Mouse (Mus musculus): ENCODE results near the gene Tex264. TPM values are rescaled to one million over a fixed set of nuclear protein-coding genes. Genes with fewer than 3 reads are reported as not detected.
"Not testable (repeated sequence)": the region's sequence is repeated elsewhere in the genome, so short reads cannot be mapped to it uniquely, and the experiment has no call there.

Gene Tex264
- polyA plus RNA-seq, 1 experiment: 46.5 TPM

DNA sequence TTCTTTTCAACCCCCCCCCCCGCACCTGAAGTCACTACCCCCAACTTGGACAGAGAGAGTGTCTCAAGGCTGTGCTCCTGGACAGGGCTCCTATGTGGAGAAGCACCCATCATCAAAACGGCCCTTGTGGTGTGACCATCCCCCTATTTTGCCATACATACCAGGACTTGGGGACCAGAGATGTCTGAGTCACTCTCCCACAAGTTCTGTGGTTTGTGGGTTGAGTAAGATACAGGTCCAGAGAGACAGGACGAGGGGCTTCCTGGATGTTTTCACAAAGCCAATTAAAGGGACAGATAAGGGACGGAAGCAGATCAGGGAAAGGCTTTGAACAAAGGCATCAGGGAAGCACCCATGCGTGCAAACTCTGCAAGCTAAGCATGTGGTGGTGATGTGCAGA, 44.4 kb downstream of the Tex264 start:
- H3K36me3 ChIP-seq (ENCODE audit: control insufficient read depth, insufficient read depth, low read length): no peaks in the 10 kb centered on the region
- H3K27me3 ChIP-seq (ENCODE audit: control insufficient read depth, insufficient read depth, low read length): no peaks in the 10 kb centered on the region
- no peaks in the 10 kb centered on the region for H3K4me1 ChIP-seq (ENCODE audit: control insufficient read depth, insufficient read depth, insufficient read length)
- no peak for DNase-seq (ENCODE audit: low read depth in 1 of 2, low spot score in 2 of 2)
- H3K27ac ChIP-seq (ENCODE audit: insufficient read depth, low read length): no peak overlapping the region
- no peak overlapping the region for H3K4me3 ChIP-seq (ENCODE audit: extremely low read depth, insufficient read depth, insufficient read length)
- TF ChIP-seq POLR2A (IDR thresholded peaks at IDR 0.05; ENCODE audit: low read depth, low read length): no peak
- TF ChIP-seq CTCF (IDR thresholded peaks at IDR 0.05; ENCODE audit: extremely low read depth, insufficient read depth, insufficient read length, insufficient replicate concordance): no peak
- WGBS: 43% methylated on average over 5 of the region's 5 CpGs

DNA sequence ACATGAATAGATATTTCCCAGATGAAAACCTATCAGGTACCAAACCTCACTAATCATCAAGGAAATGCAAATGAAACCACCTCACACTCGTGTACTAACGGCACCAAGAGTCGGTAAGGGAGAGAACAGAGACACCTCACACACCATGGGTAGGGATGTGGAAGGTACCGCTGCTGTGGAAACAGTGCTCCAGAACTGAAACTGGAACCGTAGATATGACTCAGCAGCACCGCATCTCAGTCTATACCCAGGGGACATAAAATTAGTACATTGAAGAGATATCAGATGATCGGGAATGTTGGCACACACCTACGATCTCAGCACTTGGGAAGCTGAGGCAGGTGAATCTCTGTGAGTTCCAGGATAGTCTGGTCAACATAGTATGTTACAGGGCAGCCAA, 47.6 kb downstream of the Tex264 start:
- no peaks in the 10 kb centered on the region for H3K4me1 ChIP-seq (ENCODE audit: control insufficient read depth, insufficient read depth, insufficient read length)
- TF ChIP-seq POLR2A (IDR thresholded peaks at IDR 0.05; ENCODE audit: low read depth, low read length) (no peak), CTCF (IDR thresholded peaks at IDR 0.05; ENCODE audit: extremely low read depth, insufficient read depth, insufficient read length, insufficient replicate concordance) (no peak)
- DNase-seq (ENCODE audit: low read depth in 1 of 2, low spot score in 2 of 2): no peak
- H3K27ac ChIP-seq (ENCODE audit: insufficient read depth, low read length): no peak overlapping the region
- H3K4me3 ChIP-seq (ENCODE audit: extremely low read depth, insufficient read depth, insufficient read length): no peak overlapping the region
- no peaks in the 10 kb centered on the region for H3K27me3 ChIP-seq (ENCODE audit: control insufficient read depth, insufficient read depth, low read length)
- 76% methylated on average over 8 of the region's 8 CpGs for WGBS
- no peaks in the 10 kb centered on the region for H3K36me3 ChIP-seq (ENCODE audit: control insufficient read depth, insufficient read depth, low read length)

DNA sequence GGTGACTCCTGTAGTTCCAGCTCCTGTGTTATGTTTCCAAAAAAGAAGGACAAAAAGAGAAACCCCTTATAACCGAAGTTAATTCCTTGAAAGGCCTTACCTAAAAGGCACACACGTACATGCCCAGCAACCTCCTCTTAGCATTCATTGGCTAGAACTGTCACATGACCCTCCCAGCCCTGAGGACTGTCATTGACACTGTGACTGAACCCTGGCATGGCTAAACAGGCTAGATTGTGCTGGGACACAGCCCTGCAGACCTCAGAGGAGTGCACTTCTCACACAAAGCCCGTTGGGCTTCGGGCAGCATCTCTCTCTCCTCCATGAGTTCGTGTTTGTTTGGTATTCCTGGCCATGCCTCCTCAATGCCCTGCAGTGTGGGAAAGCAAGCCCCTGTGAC, 53.5 kb downstream of the Tex264 start:
- no peak for DNase-seq (ENCODE audit: low read depth in 1 of 2, low spot score in 2 of 2)
- Histone ChIP-seq H3K27me3 (ENCODE audit: control insufficient read depth, insufficient read depth, low read length) (no peaks in the 10 kb centered on the region), H3K36me3 (ENCODE audit: control insufficient read depth, insufficient read depth, low read length) (no peaks in the 10 kb centered on the region), H3K27ac (ENCODE audit: insufficient read depth, low read length) (no peak overlapping the region), H3K4me3 (ENCODE audit: extremely low read depth, insufficient read depth, insufficient read length) (no peak overlapping the region), H3K4me1 (ENCODE audit: control insufficient read depth, insufficient read depth, insufficient read length) (no peaks in the 10 kb centered on the region)
- TF ChIP-seq POLR2A (IDR thresholded peaks at IDR 0.05; ENCODE audit: low read depth, low read length): no peak
- TF ChIP-seq CTCF (IDR thresholded peaks at IDR 0.05; ENCODE audit: extremely low read depth, insufficient read depth, insufficient read length, insufficient replicate concordance): no peak
- 73% methylated on average over 5 of the region's 5 CpGs for WGBS

DNA sequence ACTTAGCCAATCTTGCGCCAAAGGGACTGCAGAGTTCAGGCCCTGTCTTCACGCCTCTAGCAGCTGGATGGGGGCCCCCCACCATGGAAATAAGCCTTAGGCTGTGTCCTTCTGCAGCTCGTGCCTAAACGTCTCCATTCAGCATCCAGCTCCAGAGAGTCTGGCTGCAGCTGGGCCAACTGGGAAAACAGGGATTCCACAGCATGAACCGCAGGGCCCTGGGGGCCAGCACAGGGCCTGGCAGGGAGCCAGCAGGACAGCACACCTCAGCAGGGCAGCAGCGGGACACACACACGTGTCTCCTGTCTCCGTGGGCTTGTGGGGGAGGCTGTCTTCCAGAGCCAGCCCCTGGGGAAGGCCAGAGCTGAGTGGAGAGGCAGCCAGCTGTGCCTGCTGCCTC, 57.9 kb downstream of the Tex264 start:
- H3K4me1 ChIP-seq (ENCODE audit: control insufficient read depth, insufficient read depth, insufficient read length); H3K36me3 ChIP-seq (ENCODE audit: control insufficient read depth, insufficient read depth, low read length); DNase-seq (ENCODE audit: low read depth in 1 of 2, low spot score in 2 of 2); H3K4me3 ChIP-seq (ENCODE audit: extremely low read depth, insufficient read depth, insufficient read length); H3K27ac ChIP-seq (ENCODE audit: insufficient read depth, low read length); H3K27me3 ChIP-seq (ENCODE audit: control insufficient read depth, insufficient read depth, low read length): not testable (repeated sequence)
- 48% methylated on average over 8 of the region's 8 CpGs for WGBS

DNA sequence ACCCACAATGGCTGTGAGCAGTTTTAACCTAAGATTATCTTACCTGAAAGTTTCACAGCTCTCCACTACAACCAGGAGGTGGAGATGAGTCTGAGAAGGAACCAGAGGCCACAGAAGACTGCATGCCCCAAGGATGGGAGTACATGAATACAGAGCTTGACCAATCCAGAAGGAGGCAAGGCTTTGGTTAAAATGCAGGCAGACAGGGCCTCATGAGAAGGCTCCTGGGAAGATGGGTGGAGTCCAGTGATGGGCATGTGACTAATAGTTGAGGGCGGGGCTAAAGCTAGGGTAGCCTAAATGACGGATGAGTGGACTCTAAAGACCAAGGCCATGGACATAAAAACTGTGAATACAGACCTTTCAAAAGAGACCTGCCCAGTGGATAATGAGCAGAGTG, 59.4 kb downstream of the Tex264 start, which contains the start of gene Iqcf6:
Iqcf6 (plus strand) TSS at position 301 of the 400 bp plus-strand sequence.
- no peak for TF ChIP-seq POLR2A (IDR thresholded peaks at IDR 0.05; ENCODE audit: low read depth, low read length)
- no peak for TF ChIP-seq CTCF (IDR thresholded peaks at IDR 0.05; ENCODE audit: extremely low read depth, insufficient read depth, insufficient read length, insufficient replicate concordance)
- 71% methylated on average over 2 of the region's 2 CpGs for WGBS

DNA sequence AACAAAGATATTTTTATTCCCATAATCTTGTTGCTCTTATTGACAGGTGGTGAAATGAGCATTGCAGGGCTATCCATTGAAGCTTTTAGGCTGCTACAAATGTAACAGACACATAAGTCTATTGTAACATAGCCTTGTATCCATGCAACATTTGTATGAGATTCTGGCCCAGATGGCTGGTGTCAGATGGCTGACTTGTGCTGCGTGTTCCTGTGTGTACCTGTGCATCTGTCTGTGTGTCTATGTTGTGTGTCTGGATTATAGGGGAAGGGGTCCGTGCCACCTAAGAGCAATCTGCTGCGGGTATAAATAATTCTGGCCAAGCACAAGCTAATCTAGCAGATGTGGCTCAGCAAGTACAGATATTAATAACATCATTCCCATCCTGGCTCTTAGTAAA, 68.2 kb downstream of the Tex264 start:
- H3K27me3 ChIP-seq (ENCODE audit: control insufficient read depth, insufficient read depth, low read length): no peaks in the 10 kb centered on the region
- TF ChIP-seq CTCF (IDR thresholded peaks at IDR 0.05; ENCODE audit: extremely low read depth, insufficient read depth, insufficient read length, insufficient replicate concordance): no peak
- no peak for TF ChIP-seq POLR2A (IDR thresholded peaks at IDR 0.05; ENCODE audit: low read depth, low read length)
- no peaks in the 10 kb centered on the region for H3K36me3 ChIP-seq (ENCODE audit: control insufficient read depth, insufficient read depth, low read length)
- no peaks in the 10 kb centered on the region for H3K4me1 ChIP-seq (ENCODE audit: control insufficient read depth, insufficient read depth, insufficient read length)
- H3K27ac ChIP-seq (ENCODE audit: insufficient read depth, low read length): no peak overlapping the region
- no peak overlapping the region for H3K4me3 ChIP-seq (ENCODE audit: extremely low read depth, insufficient read depth, insufficient read length)
- no peak for DNase-seq (ENCODE audit: low read depth in 1 of 2, low spot score in 2 of 2)
- 77% methylated on average over 3 of the region's 3 CpGs for WGBS

More for the DNA sequence above, 59.4 kb downstream of the Tex264 start, which contains the start of gene Iqcf6:
- no peak within 1 kb of the TSS for H3K27ac ChIP-seq (ENCODE audit: insufficient read depth, low read length)
- no peak for DNase-seq (ENCODE audit: low read depth in 1 of 2, low spot score in 2 of 2)
- no peaks in the 10 kb centered on the region for H3K27me3 ChIP-seq (ENCODE audit: control insufficient read depth, insufficient read depth, low read length)
- no peaks in the 10 kb centered on the region for H3K36me3 ChIP-seq (ENCODE audit: control insufficient read depth, insufficient read depth, low read length)
- H3K4me3 ChIP-seq (ENCODE audit: extremely low read depth, insufficient read depth, insufficient read length): no peak within 1 kb of the TSS
- H3K4me1 ChIP-seq (ENCODE audit: control insufficient read depth, insufficient read depth, insufficient read length): no peaks in the 10 kb centered on the region

DNA sequence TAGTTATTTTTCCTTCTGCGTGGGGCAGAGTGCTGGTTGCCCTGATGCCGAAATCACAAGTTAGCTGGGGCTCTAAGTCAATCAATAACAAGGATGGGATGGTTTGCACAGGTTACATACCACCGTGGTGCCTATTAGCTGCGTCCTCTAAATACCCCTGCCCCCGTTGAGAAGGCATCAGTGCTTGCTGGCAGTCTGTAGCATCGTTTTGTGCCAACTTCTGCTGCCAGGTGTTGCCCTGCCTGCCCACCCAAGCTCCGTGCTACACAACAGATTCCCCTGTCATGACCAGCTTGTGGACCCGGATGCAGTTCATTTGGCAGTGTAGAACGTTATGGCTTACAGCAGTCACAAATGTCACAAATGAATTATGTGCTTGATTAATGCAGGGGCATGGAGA, 69.4 kb downstream of the Tex264 start:
- H3K27me3 ChIP-seq (ENCODE audit: control insufficient read depth, insufficient read depth, low read length): no peaks in the 10 kb centered on the region
- 86% methylated on average over 9 of the region's 9 CpGs for WGBS
- no peaks in the 10 kb centered on the region for H3K36me3 ChIP-seq (ENCODE audit: control insufficient read depth, insufficient read depth, low read length)
- DNase-seq (ENCODE audit: low read depth in 1 of 2, low spot score in 2 of 2): no peak
- H3K4me3 ChIP-seq (ENCODE audit: extremely low read depth, insufficient read depth, insufficient read length): no peak overlapping the region
- no peak for TF ChIP-seq CTCF (IDR thresholded peaks at IDR 0.05; ENCODE audit: extremely low read depth, insufficient read depth, insufficient read length, insufficient replicate concordance)
- TF ChIP-seq POLR2A (IDR thresholded peaks at IDR 0.05; ENCODE audit: low read depth, low read length): no peak
- no peak overlapping the region for H3K27ac ChIP-seq (ENCODE audit: insufficient read depth, low read length)
- H3K4me1 ChIP-seq (ENCODE audit: control insufficient read depth, insufficient read depth, insufficient read length): no peaks in the 10 kb centered on the region
